Mouse (Mus musculus): Measurements from ENCODE around the gene Fam3c. TPM values are rescaled to one million over a fixed set of nuclear protein-coding genes. Genes with fewer than 3 reads are reported as not detected.

Gene Fam3c
- polyA plus RNA-seq, 1 experiment from 2014 or later: 45.7 TPM

- H3K9ac ChIP-seq: no peak overlapping the region
Measured at GRCm38 (mm10) chr6:22289461-22290021, 66.5 kb downstream of the Fam3c start.

GRCm38 (mm10) chr6:22288737-22289460 is 67.1 kb downstream of the Fam3c start:
- peaks cover 49% of the 10 kb centered on the region for H3K27me3 ChIP-seq
- 2% methylated on average over 38 of the region's 38 CpGs for WGBS
- H3K36me3 ChIP-seq: no peaks in the 10 kb centered on the region
- H3K4me2 ChIP-seq: peak overlapping the region; percentile 92
- H3K4me3 ChIP-seq: peak overlapping the region; percentile 52
- peak overlapping the region; percentile 38 for H3K9ac ChIP-seq
- peaks cover 21% of the 10 kb centered on the region for H3K4me1 ChIP-seq (replicated peaks)
- no peaks in the 10 kb centered on the region for H3K9me3 ChIP-seq (replicated peaks)
- H3K27ac ChIP-seq: no peak overlapping the region
- peak; percentile 27; the same call in 1 of the 2 replicates for ATAC-seq (replicated peaks; ENCODE audit: insufficient number of reproducible peaks, insufficient read depth, low FRiP score, low read depth)

More at GRCm38 (mm10) chr6:22289461-22290021, 66.5 kb downstream of the Fam3c start:
- H3K27ac ChIP-seq: no peak overlapping the region
- no peak for ATAC-seq (replicated peaks; ENCODE audit: insufficient number of reproducible peaks, insufficient read depth, low FRiP score, low read depth)
- H3K4me2 ChIP-seq: peak overlapping the region; percentile 92
- no peaks in the 10 kb centered on the region for H3K9me3 ChIP-seq (replicated peaks)
- no peaks in the 10 kb centered on the region for H3K36me3 ChIP-seq
- 6% methylated on average over 21 of the region's 21 CpGs for WGBS
- peak overlapping the region; percentile 52 for H3K4me3 ChIP-seq
- peaks cover 21% of the 10 kb centered on the region for H3K4me1 ChIP-seq (replicated peaks)
- peaks cover 49% of the 10 kb centered on the region for H3K27me3 ChIP-seq

DNA sequence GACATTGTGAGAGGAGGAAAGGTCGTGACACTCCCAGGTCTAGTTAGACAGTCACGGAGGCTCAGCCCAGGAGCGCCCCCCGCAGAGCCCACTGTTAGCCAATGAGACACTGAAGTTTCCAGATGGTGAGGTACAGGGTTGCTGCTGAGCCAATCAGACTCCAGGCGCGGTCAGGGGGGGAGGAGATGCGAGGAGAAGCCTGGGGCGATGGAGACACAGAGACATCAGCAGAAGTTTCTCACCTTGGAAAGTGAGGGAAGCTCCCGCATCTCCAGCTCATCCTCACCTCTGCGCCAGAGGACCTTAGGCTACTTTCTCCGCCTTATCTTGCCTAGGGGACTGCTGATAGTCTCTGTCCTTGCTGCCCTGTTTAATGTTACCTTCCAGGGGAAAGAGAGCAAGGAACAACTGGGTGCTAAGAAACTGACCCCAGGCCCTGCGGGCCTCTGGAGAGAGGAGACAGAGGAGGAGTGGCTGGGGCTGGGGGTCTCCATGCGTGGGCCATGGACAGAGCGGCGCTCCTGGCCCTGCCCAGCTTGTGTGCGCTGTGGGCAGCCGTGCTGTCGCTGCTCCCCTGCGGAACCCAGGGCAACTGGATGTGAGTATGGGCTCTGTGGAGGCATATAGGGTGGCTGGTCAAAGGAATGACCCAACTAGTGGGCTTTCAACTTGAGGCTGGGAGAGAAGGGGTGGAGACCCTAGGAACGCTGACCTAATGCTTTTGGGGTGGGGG is 67.9 kb downstream of the Fam3c start, which contains the start of gene Wnt16:
Wnt16 (plus strand) TSS at position 224 of the 733 bp plus-strand sequence.
- peak within 1 kb of the TSS; percentile 38 for H3K9ac ChIP-seq
- H3K4me3 ChIP-seq: peak within 1 kb of the TSS; percentile 52
- 2% methylated on average over 20 of the region's 20 CpGs for WGBS
- H3K9me3 ChIP-seq (replicated peaks): no peaks in the 10 kb centered on the region
- peak; percentile 50; the same call in 1 of the 2 replicates for ATAC-seq (replicated peaks; ENCODE audit: insufficient number of reproducible peaks, insufficient read depth, low FRiP score, low read depth)
- H3K4me1 ChIP-seq (replicated peaks): peaks cover 21% of the 10 kb centered on the region
- peak within 1 kb of the TSS; percentile 92 for H3K4me2 ChIP-seq
- peaks cover 49% of the 10 kb centered on the region for H3K27me3 ChIP-seq
- H3K36me3 ChIP-seq: no peaks in the 10 kb centered on the region
- H3K27ac ChIP-seq: no peak within 1 kb of the TSS

GRCm38 (mm10) chr6:22282405-22282804 is 73.6 kb downstream of the Fam3c start:
- no peaks in the 10 kb centered on the region for H3K9me3 ChIP-seq (replicated peaks)
- ATAC-seq (replicated peaks; ENCODE audit: insufficient number of reproducible peaks, insufficient read depth, low FRiP score, low read depth): no peak
- no peak overlapping the region for H3K4me3 ChIP-seq
- 80% methylated on average over 4 of the region's 4 CpGs for WGBS
- no peak overlapping the region for H3K4me2 ChIP-seq
- H3K27me3 ChIP-seq: peaks cover 14% of the 10 kb centered on the region; the same call in 1 of the 2 replicates
- H3K9ac ChIP-seq: no peak overlapping the region
- H3K4me1 ChIP-seq (replicated peaks): 0 out of 2 replicates have a peak, but pooled peaks cover 5% of the 10 kb centered on the region
- H3K36me3 ChIP-seq: no peaks in the 10 kb centered on the region
- no peak overlapping the region for H3K27ac ChIP-seq

DNA sequence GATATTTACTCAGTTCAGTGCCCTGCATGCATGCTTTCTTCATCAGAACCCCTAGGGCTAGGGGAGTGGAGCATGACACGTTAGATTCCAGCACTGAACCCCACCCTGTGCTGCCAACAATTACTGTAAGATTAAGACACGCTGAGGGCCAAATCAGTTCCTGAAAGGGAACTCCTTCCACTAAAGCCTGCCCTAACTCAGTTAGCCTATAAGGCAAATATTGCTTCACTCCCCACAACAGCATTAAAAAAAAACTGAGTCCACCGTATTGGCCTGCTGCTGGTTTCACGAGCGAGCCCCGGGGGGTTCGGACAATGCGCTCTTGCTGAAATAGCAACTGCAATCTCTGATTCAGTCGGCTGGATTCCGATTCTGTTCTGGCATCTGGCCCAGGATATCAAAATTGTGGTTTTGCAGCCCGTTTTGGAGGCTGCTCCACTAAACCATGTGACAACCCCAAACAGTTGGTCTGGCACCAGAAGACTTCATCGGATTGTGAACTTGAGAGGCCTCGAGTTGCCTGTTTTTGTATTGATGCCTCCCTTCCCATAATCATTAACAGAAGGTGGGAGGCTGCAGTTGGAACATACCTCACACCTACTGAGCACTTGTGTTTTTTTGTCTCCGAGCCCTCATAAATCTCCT is 75.7 kb downstream of the Fam3c start:
- Histone ChIP-seq H3K4me2 (peak overlapping the region; percentile 30), H3K27me3 (no peaks in the 10 kb centered on the region), H3K36me3 (no peaks in the 10 kb centered on the region), H3K9ac (no peak overlapping the region), H3K27ac (no peak overlapping the region), H3K4me3 (no peak overlapping the region), H3K4me1 (replicated peaks) (0 out of 2 replicates have a peak, but pooled peaks cover 5% of the 10 kb centered on the region), H3K9me3 (replicated peaks) (no peaks in the 10 kb centered on the region)
- WGBS: 51% methylated on average over 14 of the region's 14 CpGs
- ATAC-seq (replicated peaks; ENCODE audit: insufficient number of reproducible peaks, insufficient read depth, low FRiP score, low read depth): no peak; the same call in 1 of the 2 replicates

GRCm38 (mm10) chr6:22277941-22278340 is 78.1 kb downstream of the Fam3c start:
- H3K4me1 ChIP-seq (replicated peaks): 0 out of 2 replicates have a peak, but pooled peaks cover 5% of the 10 kb centered on the region
- WGBS: 82% methylated on average over 3 of the region's 3 CpGs
- no peak overlapping the region for H3K9ac ChIP-seq
- no peak overlapping the region for H3K4me2 ChIP-seq
- no peaks in the 10 kb centered on the region for H3K9me3 ChIP-seq (replicated peaks)
- H3K36me3 ChIP-seq: no peaks in the 10 kb centered on the region
- no peak overlapping the region for H3K27ac ChIP-seq
- H3K27me3 ChIP-seq: no peaks in the 10 kb centered on the region
- ATAC-seq (replicated peaks; ENCODE audit: insufficient number of reproducible peaks, insufficient read depth, low FRiP score, low read depth): no peak
- no peak overlapping the region for H3K4me3 ChIP-seq

DNA sequence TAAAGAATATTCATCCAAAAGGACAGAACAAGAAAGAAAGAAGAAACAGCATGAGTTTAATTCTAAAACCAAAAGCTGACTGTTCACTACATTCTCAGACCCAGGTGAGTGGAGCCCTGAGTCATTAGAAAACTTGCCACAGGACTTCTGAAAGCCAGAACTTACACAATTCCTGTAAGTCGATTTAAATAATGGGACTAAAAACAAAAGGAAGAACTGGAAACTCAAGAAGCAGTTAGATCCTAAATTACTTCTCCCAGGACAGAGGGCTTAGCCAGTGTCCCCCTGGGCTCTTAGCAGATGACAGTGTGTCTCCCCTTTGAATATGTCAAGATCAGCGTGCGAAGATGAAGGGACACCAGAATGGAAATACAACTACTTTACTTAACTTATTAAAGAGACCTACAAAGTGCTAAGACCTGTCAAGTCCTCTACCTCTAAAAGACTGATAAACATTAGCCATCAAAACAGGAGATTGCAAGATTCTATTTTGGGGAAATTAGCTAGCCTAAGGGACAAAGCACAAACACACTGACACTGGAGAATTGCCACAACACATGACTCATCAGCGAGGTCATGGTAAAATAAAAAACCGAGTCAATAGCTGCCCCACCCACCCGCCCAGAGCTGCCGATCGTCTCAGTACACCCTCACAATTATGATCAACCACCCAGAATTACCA is 86.1 kb downstream of the Fam3c start:
- H3K9ac ChIP-seq: no peak overlapping the region
- no peaks in the 10 kb centered on the region for H3K27me3 ChIP-seq
- WGBS: 45% methylated on average over 8 of the region's 8 CpGs
- H3K27ac ChIP-seq: no peak overlapping the region
- no peak overlapping the region for H3K4me2 ChIP-seq
- no peaks in the 10 kb centered on the region for H3K36me3 ChIP-seq
- H3K4me1 ChIP-seq (replicated peaks): 0 out of 2 replicates have a peak, but pooled peaks cover 2% of the 10 kb centered on the region
- H3K4me3 ChIP-seq: no peak overlapping the region
- ATAC-seq (replicated peaks; ENCODE audit: insufficient number of reproducible peaks, insufficient read depth, low FRiP score, low read depth): no peak
- H3K9me3 ChIP-seq (replicated peaks): no peaks in the 10 kb centered on the region

GRCm38 (mm10) chr6:22268677-22269076 is 87.4 kb downstream of the Fam3c start:
- Histone ChIP-seq H3K36me3 (no peaks in the 10 kb centered on the region), H3K9me3 (replicated peaks) (no peaks in the 10 kb centered on the region), H3K27ac (no peak overlapping the region), H3K9ac (no peak overlapping the region), H3K4me2 (no peak overlapping the region), H3K4me1 (replicated peaks) (0 out of 2 replicates have a peak, but pooled peaks cover 2% of the 10 kb centered on the region), H3K4me3 (no peak overlapping the region), H3K27me3 (no peaks in the 10 kb centered on the region)
- no peak for ATAC-seq (replicated peaks; ENCODE audit: insufficient number of reproducible peaks, insufficient read depth, low FRiP score, low read depth)

DNA sequence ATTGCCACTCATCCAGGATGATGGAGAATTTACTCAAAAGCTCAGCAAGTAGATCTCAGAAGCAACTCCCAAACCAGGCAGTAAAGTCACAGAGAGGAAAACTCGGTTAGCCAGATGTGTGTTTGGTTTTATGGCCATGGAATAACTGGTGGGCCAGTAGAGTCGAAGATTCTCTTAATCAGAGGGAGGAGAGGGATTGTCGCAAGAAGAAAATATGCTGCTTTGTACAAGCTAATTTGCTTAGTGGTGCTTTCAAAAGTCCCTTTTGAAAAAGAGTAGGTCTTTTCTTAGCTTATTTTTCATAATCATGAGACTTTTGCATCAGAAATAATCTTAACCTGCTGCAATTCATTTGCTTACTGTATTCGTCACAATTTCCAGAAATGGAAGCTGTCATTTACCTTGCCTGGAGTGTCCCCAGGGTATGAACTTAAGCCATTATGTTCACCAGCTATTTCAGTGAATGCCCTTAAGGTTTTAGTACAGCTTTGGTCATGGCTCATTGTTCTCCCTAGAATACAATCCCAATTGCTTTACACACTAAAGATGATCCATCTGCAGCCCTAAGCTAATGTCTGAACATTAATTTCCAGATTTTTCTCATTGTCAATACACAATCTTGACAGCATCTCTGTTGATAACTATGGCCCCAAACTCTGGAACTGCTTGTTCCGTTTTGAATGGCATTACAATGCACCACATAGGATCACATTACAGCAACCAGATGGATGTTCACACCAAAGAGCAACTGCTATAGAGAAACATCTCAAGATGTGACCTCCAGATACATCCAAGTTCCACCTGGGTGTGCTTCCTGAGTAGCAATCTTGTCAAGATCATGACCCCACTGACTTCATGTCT is 88.0 kb downstream of the Fam3c start:
- 0 out of 2 replicates have a peak, but pooled peaks cover 2% of the 10 kb centered on the region for H3K4me1 ChIP-seq (replicated peaks)
- no peak overlapping the region for H3K27ac ChIP-seq
- ATAC-seq (replicated peaks; ENCODE audit: insufficient number of reproducible peaks, insufficient read depth, low FRiP score, low read depth): no peak
- no peaks in the 10 kb centered on the region for H3K27me3 ChIP-seq
- H3K9ac ChIP-seq: no peak overlapping the region
- no peaks in the 10 kb centered on the region for H3K9me3 ChIP-seq (replicated peaks)
- H3K36me3 ChIP-seq: no peaks in the 10 kb centered on the region
- no peak overlapping the region for H3K4me3 ChIP-seq
- 73% methylated on average over 5 of the region's 5 CpGs for WGBS
- no peak overlapping the region for H3K4me2 ChIP-seq

GRCm38 (mm10) chr6:22266018-22266417 is 90.0 kb downstream of the Fam3c start:
- Histone ChIP-seq H3K27me3 (no peaks in the 10 kb centered on the region), H3K4me3 (no peak overlapping the region), H3K27ac (no peak overlapping the region), H3K9me3 (replicated peaks) (no peaks in the 10 kb centered on the region), H3K4me1 (replicated peaks) (peaks cover 4% of the 10 kb centered on the region; the same call in 1 of the 2 replicates), H3K4me2 (no peak overlapping the region), H3K36me3 (no peaks in the 10 kb centered on the region), H3K9ac (no peak overlapping the region)
- WGBS: 79% methylated on average over 4 of the region's 4 CpGs
- no peak for ATAC-seq (replicated peaks; ENCODE audit: insufficient number of reproducible peaks, insufficient read depth, low FRiP score, low read depth)
